Mouse (Mus musculus) heart, postnatal 0 days (tissue): ENCODE measurements around the gene Mageb18. TPM values are rescaled to one million over a fixed set of nuclear protein-coding genes. Genes with fewer than 3 reads are reported as not detected.
"Not testable (repeated sequence)": the region's sequence is repeated elsewhere in the genome, so short reads cannot be mapped to it uniquely, and the experiment has no call there.

Source experiments
- ATAC-seq: fragments of 200-750 bp; cut with Nextera tagmentation; 2 replicates; pipeline ENCODE4 v1.8.0; 2017; ENCODE audit warnings: low read depth, moderate number of reproducible peaks, moderate library complexity; ENCODE audit not compliant: insufficient read depth
- DNase-seq: peaks from one replicate; pipeline ENCODE4 v3.0.0-alpha.2; 2016; ENCODE audit warnings: low spot score
- H3K27ac ChIP-seq: fragments of 300-500 bp; sonication (generic); 2 replicates; pipeline ENCODE4 v1.5.1; 2014; ENCODE audit warnings: low read depth, mild to moderate bottlenecking
- H3K27me3 ChIP-seq: fragments of 300-500 bp; sonication (generic); 2 replicates; pipeline ENCODE4 v1.6.1; 2014; ENCODE audit warnings: low read length, mixed read lengths; ENCODE audit not compliant: control insufficient read depth, insufficient read depth
- H3K36me3 ChIP-seq: fragments of 300-500 bp; sonication (generic); replicated peaks from 2 replicates; pipeline ENCODE4 v1.6.1; 2014; ENCODE audit warnings: low read length, mixed read lengths; ENCODE audit not compliant: control insufficient read depth, insufficient read depth
- H3K4me1 ChIP-seq: fragments of 300-500 bp; sonication (generic); 2 replicates; pipeline ENCODE4 v1.6.1; 2014; ENCODE audit warnings: antibody characterized with exemption; ENCODE audit not compliant: control insufficient read depth, insufficient read depth
- H3K4me2 ChIP-seq: fragments of 300-500 bp; sonication (generic); 2 replicates; pipeline ENCODE4 v1.6.1; 2014; ENCODE audit warnings: low read depth, mild to moderate bottlenecking, low read length, moderate library complexity
- H3K4me3 ChIP-seq: fragments of 300-500 bp; sonication (generic); 2 replicates; pipeline ENCODE4 v1.5.1; 2014; ENCODE audit warnings: low read depth, low read length
- H3K9ac ChIP-seq: fragments of 300-500 bp; sonication (generic); replicated peaks from 2 replicates; pipeline ENCODE4 v1.6.1; 2014; ENCODE audit warnings: low read depth, low read length, mixed read lengths
- H3K9me3 ChIP-seq: fragments of 300-500 bp; sonication (generic); replicated peaks from 2 replicates; pipeline ENCODE4 v1.6.1; 2016; ENCODE audit warnings: low read length; ENCODE audit not compliant: control insufficient read depth
- CTCF ChIP-seq: IDR thresholded peaks from 2 replicates; pipeline ENCODE4 v1.5.1; 2016; ENCODE audit warnings: antibody characterized with exemption, control low read depth, low read depth
- EP300 ChIP-seq: IDR thresholded peaks from 2 replicates; pipeline ENCODE4 v1.6.1; 2016; ENCODE audit warnings: antibody characterized with exemption, low read depth
- WGBS: fragments of 180-500 bp; shearing (Covaris S2); extraction: QIAGEN DNeasy Blood & Tissue Kit; methylation state at CpG from one replicate; pipeline ENCODE4 v1.1.7; 2014; 5-methylcytosine and 5-hydroxymethylcytosine counted together
- polyA plus RNA-seq: library from polyadenylated mRNA; unstranded; fragments of >200 nt; fragmentation: Nextera tagmentation; extraction: Ambion mirVana; gene quantifications from 2 replicates; pipeline ENCODE4 v1.2.1, GENCODE M21; 2015
- total RNA-seq: library from RNA; depleted of rRNA; stranded (reverse); fragments of >200 nt; gene quantifications from 2 replicates; pipeline ENCODE4 v1.2.3, GENCODE M21; 2014; ENCODE audit warnings: low replicate concordance; rRNA removed

Gene Mageb18
- total RNA-seq (not detected in 2 replicates), polyA plus RNA-seq (not detected in 2 replicates)

- Histone ChIP-seq H3K4me1 (no peaks in the 10 kb centered on the region), H3K9ac (no peak within 1 kb of the TSS), H3K4me3 (no peak within 1 kb of the TSS), H3K27ac (no peak within 1 kb of the TSS), H3K36me3 (no peaks in the 10 kb centered on the region), H3K27me3 (no peaks in the 10 kb centered on the region), H3K4me2 (no peak within 1 kb of the TSS), H3K9me3 (no peaks in the 10 kb centered on the region)
- WGBS = 31% methylated on average over 1 of the region's 1 CpGs
- DNase-seq (no peak), ATAC-seq (no peak)
- TF ChIP-seq CTCF (no peak), EP300 (no peak)
Observed at GRCm38 (mm10) chrX:92599472-92599871, at the start of gene Mageb18. Gene Mageb18, minus strand, starts transcription at chrX:92599572.

GRCm38 (mm10) chrX:92612788-92613187, 13.4 kb upstream of the Mageb18 start:
- Histone ChIP-seq H3K27me3 (no peaks in the 10 kb centered on the region), H3K4me3 (no peak overlapping the region), H3K27ac (no peak overlapping the region), H3K9me3 (no peaks in the 10 kb centered on the region), H3K4me1 (no peaks in the 10 kb centered on the region), H3K4me2 (no peak overlapping the region), H3K9ac (no peak overlapping the region), H3K36me3 (no peaks in the 10 kb centered on the region)
- 69% methylated on average over 3 of the region's 3 CpGs for WGBS
- ATAC-seq (no peak), DNase-seq (no peak)
- no peak for TF ChIP-seq EP300
- no peak for TF ChIP-seq CTCF

DNA sequence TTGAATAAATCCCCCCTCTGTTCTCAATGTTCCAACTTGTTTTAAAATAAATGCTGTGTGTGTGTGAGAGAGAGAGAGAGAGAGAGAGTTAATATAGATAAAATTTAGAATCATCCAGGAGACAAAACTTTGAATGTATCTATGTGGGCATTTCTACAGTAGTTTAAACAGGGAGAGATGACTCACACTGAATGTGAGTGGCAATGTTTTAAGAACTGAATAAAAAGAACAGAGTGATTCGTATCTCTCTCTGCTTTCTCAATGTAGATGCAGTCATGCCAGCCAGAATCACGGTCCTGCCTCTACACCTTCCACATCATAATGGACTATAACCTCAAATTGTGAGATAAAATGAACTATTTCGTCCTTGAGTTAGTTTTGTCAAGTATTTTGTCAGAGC, 11.1 kb upstream of the Mageb18 start:
- Histone ChIP-seq H3K27me3 (no peaks in the 10 kb centered on the region), H3K4me1 (no peaks in the 10 kb centered on the region), H3K9me3 (no peaks in the 10 kb centered on the region), H3K27ac (no peak overlapping the region), H3K9ac (no peak overlapping the region), H3K4me2 (no peak overlapping the region), H3K4me3 (no peak overlapping the region), H3K36me3 (no peaks in the 10 kb centered on the region)
- ATAC-seq = no peak
- 50% methylated on average over 3 of the region's 3 CpGs for WGBS
- DNase-seq = no peak
- no peak for TF ChIP-seq EP300
- no peak for TF ChIP-seq CTCF

- Histone ChIP-seq H3K9me3 (no peaks in the 10 kb centered on the region), H3K27me3 (no peaks in the 10 kb centered on the region), H3K27ac (no peak overlapping the region), H3K36me3 (no peaks in the 10 kb centered on the region), H3K9ac (no peak overlapping the region), H3K4me1 (no peaks in the 10 kb centered on the region), H3K4me3 (no peak overlapping the region), H3K4me2 (no peak overlapping the region)
- DNase-seq (no peak), ATAC-seq (no peak)
- TF ChIP-seq CTCF (peak; percentile 37), EP300 (no peak)
- WGBS = 38% methylated on average over 4 of the region's 4 CpGs
Observed at GRCm38 (mm10) chrX:92597324-92597723, 2.0 kb downstream of the Mageb18 start.

DNA sequence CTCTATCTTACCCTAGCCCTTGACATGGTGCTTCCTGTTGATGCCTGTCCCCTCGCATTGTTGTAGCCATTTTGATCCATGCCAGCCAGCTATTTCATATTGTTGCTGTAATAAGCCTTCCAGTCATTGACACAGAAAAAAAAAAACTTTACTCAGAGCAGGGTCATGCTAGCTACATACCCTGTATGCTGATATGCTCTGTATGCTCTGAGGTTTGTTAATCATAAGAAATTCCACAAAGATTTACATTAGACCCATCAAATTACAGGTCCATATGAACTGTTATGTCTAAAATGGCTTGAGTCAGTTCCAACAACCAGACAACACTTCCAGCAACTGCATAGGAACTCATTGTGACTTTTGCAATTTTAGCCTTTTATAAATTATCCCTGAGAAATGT, 71.5 kb downstream of the Mageb18 start:
- Histone ChIP-seq H3K27ac (no peak overlapping the region), H3K9me3 (no peaks in the 10 kb centered on the region), H3K4me1 (no peaks in the 10 kb centered on the region), H3K9ac (no peak overlapping the region), H3K4me3 (no peak overlapping the region), H3K27me3 (no peaks in the 10 kb centered on the region), H3K4me2 (no peak overlapping the region), H3K36me3 (no peaks in the 10 kb centered on the region)
- ATAC-seq (no peak), DNase-seq (no peak)
- TF ChIP-seq CTCF (no peak), EP300 (no peak)
- 55% methylated on average over 1 of the region's 1 CpGs for WGBS

DNA sequence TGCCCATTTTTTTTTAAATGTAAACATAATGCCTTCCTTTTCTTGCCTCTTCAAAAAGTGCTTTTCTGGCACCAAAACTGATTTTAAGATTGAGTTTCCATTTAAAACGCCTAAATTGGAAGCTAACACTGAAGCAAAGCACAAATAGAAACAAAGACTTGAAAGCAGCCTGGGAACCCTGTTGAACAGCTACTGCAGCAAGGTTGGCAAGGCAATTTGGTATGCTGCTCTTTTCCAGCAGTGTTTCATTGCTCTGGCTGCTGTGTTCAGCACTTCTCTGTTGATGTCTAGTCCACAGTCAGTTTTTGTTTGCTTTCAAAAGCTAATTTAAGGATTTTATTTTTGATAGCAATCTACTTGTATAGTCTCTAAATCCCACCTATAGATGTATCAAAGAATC, 101.1 kb downstream of the Mageb18 start:
- DNase-seq (no peak), ATAC-seq (no peak)
- Histone ChIP-seq H3K36me3 (no peaks in the 10 kb centered on the region), H3K27ac (no peak overlapping the region), H3K27me3 (no peaks in the 10 kb centered on the region), H3K9ac (no peak overlapping the region), H3K4me3 (no peak overlapping the region), H3K9me3 (no peaks in the 10 kb centered on the region), H3K4me2 (no peak overlapping the region), H3K4me1 (no peaks in the 10 kb centered on the region)
- WGBS = 23% methylated on average over 1 of the region's 1 CpGs
- TF ChIP-seq EP300 = no peak
- no peak for TF ChIP-seq CTCF

DNA sequence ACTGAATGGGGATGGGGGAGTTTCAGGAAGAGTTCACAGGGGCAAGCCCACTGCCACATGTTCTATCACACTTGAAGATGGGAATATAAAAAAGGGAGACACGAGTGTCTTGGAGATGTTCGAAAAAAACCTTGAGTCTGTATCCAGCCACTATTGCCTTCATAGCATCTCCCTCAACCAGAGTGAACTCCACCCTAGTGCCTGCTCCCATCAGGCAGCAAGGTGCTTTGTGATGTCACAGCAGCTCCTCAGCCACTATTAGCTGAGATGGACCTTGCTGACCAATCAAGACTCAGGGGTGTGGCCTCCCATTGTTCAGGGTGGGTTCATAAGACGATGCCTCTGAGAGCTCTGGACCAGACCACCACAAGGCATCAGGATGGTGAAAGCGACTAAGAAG, 109.7 kb downstream of the Mageb18 start, which contains the start of gene Gm5941:
Gm5941 (plus strand) TSS at position 301 of the 400 bp plus-strand sequence.
- H3K9ac ChIP-seq, H3K27ac ChIP-seq, H3K36me3 ChIP-seq, H3K9me3 ChIP-seq, H3K4me2 ChIP-seq, ATAC-seq, H3K4me1 ChIP-seq, DNase-seq, H3K27me3 ChIP-seq, H3K4me3 ChIP-seq: not testable (repeated sequence)
- WGBS = 80% methylated on average over 4 of the region's 4 CpGs
